Mouse (Mus musculus): ENCODE measurements around the gene Lpin2. TPM values are rescaled to one million over a fixed set of nuclear protein-coding genes. Genes with fewer than 3 reads are reported as not detected.
A peak's percentile ranks its signal among the peaks of the same experiment; 100 is the strongest.

The Lpin2 gene
- total RNA-seq, 1 experiment from 2014 or later = 97.0 TPM

- ATAC-seq (replicated peaks; ENCODE audit: low read depth, poor library complexity, severe bottlenecking) = peak; percentile 81
These were observed 105.9 kb downstream of the Lpin2 start for GRCm38 (mm10) chr17:71288145-71288758.

DNA sequence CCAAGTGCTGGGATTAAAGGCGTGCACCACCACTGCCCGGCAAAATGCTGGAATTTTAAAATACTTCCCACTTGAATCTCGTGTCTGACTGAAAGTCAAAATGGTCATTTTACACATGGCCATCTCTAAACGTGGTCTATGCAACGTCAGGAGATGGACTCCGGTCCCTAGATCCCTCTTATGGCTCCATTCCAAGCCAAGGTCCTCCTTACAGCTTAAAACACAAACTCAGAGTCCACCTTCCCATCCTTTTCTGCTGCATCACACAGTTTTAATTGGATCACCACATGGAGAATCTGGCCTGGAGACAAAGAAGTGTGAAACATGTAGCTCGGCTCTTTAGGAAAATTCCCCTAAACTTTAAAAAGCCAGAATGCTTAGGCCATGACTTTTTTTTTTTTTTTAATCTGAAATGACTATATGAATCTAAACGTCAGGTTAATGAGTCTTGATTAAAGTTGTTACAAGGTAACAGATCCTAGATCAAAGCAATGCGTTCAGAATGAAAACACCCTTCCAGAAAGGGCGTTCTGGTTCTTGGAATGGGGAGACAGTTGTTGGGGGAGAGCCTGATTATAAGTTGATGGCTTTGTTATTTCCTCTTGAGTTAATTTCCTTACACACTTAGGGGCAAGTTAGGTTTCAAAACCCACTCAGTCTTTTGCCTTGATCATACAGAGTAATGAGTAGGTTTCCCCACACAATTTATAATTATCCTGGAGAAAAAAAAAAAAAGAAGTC lies 106.6 kb downstream of the Lpin2 start:
- no peak for ATAC-seq (replicated peaks; ENCODE audit: low read depth, poor library complexity, severe bottlenecking)

- ATAC-seq (replicated peaks; ENCODE audit: low read depth, poor library complexity, severe bottlenecking) = no peak
These were observed 107.3 kb downstream of the Lpin2 start for GRCm38 (mm10) chr17:71289572-71290176.

- no peak for ATAC-seq (replicated peaks; ENCODE audit: low read depth, poor library complexity, severe bottlenecking)
These were observed 108.4 kb downstream of the Lpin2 start for GRCm38 (mm10) chr17:71290486-71291410.

- ATAC-seq (replicated peaks; ENCODE audit: low read depth, poor library complexity, severe bottlenecking) = no peak
These were observed 109.6 kb downstream of the Lpin2 start for GRCm38 (mm10) chr17:71291897-71292420.

DNA sequence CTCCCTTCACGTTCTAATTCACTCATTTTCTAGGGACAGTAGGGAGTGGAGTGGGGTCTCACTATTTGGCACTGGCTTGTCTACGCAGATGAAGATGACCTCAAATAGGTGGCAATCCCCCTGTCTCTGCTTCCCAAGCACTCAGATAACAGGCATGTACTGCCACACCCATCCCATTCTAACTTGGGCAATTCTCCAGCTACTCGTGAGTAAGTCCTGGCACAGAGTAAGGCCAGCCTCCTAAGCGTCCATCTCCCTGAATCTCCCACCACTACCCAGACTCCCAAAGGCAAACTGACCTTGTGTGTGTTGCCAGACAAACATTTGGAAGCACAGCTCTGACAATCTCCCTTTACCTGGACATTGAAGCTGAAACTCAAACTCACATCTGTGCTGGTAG lies 110.5 kb downstream of the Lpin2 start:
- no peak for ATAC-seq (replicated peaks; ENCODE audit: low read depth, poor library complexity, severe bottlenecking)

GRCm38 (mm10) chr17:71294570-71294969 lies 112.2 kb downstream of the Lpin2 start:
- no peak for ATAC-seq (replicated peaks; ENCODE audit: low read depth, poor library complexity, severe bottlenecking)

Other genes starting within 250 kb of the Lpin2 start
- gene Myom1, start 179.9 kb upstream of the Lpin2 start, total RNA-seq (2017) = 6.3 and 14.1 TPM in 2 replicates
- 111 and 131 TPM in 2 replicates for gene Myl12a, start 179.7 kb upstream of the Lpin2 start, total RNA-seq (2017)
- gene Emilin2, start 129.4 kb downstream of the Lpin2 start, total RNA-seq (2017) = 36.8 and 41.2 TPM in 2 replicates

Data from common myeloid progenitor, adult 5-6 weeks (primary cell).